Mouse (Mus musculus) kidney, adult 2 months (tissue): ENCODE measurements around the gene Msi2.

Experiments used
- CTCF ChIP-seq: fragments of 200-500 bp; conservative IDR thresholded peaks from 2 replicates; pipeline ENCODE4 v1.5.1; 2011; ENCODE audit warnings: low read depth, mild to moderate bottlenecking, control low read depth, low read length, moderate library complexity, mixed read lengths; ENCODE audit not compliant: insufficient read depth, insufficient read length
- POLR2A ChIP-seq: fragments of 200-500 bp; IDR thresholded peaks from one replicate; pipeline ENCODE4 v1.6.1; 2011; ENCODE audit warnings: low read depth, low read length, control low read depth

GRCm38 (mm10) chr11:88357325-88357724 lies 361.0 kb downstream of the Msi2 start:
- TF ChIP-seq CTCF = no peak
- TF ChIP-seq POLR2A = no peak
